Mouse (Mus musculus) c-Kit-positive CD71-positive TER-119-positive erythroid progenitor cells, embryonic 14.5 days (primary cell): ENCODE measurements around the gene Tapbp.

Source experiments
- DNase-seq: peaks from one replicate; pipeline ENCODE4 v3.0.0-alpha.2; 2013; ENCODE audit warnings: low spot score

Gene Tapbp

GRCm38 (mm10) chr17:33924577-33925283 lies 9.0 kb downstream of the Tapbp start:
- peak; percentile 78 for DNase-seq

DNA sequence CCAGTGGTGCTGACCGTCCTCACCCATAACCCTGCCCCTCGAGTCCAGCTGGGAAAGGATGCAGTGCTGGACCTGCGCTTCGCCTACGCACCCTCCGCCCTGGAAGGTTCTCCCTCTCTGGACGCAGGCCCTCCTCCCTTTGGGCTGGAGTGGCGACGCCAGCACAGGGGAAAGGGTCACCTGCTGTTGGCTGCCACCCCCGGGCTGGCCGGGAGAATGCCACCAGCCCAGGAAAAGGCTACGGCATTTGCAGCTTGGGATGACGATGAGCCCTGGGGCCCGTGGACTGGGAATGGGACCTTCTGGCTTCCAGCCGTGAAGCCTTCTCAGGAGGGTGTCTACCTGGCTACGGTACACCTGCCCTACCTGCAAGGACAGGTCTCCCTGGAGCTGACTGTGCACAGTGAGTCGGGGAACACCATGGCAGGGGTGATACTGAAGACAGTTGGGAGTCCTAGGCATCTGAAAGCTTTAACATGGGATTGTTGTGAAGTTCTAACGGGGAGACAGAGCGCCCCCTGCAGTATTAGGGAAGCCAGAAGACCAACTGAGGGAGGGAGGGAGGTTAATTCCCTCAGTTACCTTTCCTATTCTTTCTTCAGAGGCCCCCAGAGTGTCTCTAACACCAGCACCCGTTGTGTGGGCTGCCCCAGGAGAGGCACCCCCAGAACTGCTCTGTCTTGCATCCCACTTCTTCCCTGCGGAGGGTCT lies 9.9 kb downstream of the Tapbp start:
- DNase-seq: no peak

DNA sequence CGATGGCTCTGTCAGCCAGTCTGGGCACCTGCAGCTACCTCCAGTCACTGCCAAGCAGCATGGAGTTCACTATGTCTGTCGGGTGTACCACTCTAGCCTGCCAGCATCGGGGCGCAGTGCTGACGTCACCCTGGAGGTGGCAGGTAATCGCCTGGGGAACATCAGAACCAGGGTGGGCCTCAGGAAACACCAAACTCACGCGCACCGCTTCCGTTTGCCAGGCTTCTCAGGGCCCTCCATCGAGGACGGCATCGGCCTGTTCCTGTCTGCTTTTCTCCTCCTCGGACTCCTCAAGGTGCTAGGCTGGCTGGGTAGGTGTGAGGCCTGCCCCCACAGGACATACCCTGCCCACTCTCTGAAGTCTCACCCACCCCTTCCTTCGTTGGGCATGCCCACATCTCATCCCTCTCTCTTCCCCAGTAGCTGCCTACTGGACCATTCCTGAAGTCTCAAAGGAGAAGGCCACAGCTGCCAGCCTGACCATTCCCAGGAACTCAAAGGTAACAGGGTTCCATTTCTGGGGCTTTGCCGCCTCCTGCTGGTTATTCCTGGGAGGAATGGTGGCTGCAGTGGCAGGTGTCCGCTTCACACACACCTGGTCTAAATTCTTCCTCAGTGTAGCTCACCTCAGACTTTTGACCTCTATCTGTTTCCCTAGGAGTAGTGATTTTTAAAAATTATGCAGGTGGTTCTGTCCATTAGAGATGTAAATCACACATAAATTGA lies 10.7 kb downstream of the Tapbp start:
- DNase-seq: no peak

- no peak for DNase-seq
Observed at GRCm38 (mm10) chr17:33928251-33928947, 12.7 kb downstream of the Tapbp start.

DNA sequence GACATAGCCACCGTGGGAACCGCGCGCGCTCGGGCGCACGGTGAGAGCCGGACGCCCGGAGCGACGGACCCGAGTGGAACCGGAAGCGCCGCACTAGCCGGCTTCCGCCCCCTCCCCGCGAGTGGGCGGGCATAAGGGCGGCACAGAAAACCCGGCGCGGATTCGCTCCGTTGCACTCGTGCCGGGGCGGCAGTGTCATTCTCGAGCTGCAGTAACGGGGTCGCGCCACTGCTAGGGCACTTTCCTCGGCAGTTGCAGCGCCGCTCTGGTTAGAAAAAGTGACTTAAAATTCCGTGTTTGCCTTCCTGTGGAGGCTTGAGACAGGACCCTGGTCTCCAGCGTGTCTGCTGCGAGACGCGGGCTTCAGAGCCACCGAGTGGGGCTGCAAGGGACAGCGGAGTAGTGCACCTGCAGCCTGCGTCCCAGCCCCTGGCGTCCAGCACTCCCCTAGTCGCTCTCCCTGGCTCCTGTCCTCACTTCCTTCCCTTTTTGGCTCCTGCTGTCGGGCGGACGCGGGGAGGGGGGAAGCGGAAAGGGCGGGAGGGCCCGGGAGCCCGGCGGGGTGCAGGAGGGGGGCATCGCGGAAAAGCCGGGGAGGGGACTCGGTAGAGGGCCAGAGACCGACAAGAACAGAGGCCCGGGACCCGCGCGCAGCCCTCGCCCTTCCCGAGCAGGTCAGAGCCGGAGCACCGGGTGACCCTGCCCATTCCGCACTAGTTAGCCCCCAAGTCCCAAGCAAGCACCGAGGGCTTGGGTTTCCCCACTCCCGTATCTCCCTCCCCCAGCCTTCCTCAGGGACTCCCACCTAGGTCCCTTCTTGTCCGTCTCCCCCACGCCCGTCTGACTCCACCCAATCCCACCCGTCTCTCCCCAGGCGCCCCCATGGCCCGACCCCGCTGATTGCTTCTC lies 13.9 kb downstream of the Tapbp start, which contains the start of gene Rgl2:
Gene Rgl2, plus strand, starts transcription at position 173 of the 909 bp plus-strand sequence.
- DNase-seq: peak; percentile 93

- no peak for DNase-seq
Observed at GRCm38 (mm10) chr17:33930280-33931158, 14.8 kb downstream of the Tapbp start.

GRCm38 (mm10) chr17:33931159-33931866 lies 15.6 kb downstream of the Tapbp start:
- DNase-seq: no peak

DNA sequence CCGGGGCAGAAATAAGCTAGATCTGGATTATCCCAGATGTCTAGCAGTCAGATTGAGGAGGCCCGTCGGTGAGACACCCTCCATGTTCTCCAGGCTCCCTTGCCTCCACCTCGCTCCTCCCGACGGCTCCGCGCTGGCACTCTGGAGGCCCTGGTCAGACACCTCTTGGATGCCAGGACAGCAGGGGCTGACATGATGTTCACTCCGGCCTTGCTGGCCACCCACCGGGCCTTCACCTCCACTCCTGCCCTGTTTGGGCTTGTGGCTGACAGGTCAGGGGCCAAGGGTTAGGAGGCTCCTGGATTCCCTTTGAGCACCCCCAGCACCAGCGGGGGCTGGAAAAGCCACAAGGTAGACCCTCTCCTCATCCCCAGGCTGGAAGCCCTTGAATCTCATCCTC lies 16.2 kb downstream of the Tapbp start:
- DNase-seq: no peak

DNA sequence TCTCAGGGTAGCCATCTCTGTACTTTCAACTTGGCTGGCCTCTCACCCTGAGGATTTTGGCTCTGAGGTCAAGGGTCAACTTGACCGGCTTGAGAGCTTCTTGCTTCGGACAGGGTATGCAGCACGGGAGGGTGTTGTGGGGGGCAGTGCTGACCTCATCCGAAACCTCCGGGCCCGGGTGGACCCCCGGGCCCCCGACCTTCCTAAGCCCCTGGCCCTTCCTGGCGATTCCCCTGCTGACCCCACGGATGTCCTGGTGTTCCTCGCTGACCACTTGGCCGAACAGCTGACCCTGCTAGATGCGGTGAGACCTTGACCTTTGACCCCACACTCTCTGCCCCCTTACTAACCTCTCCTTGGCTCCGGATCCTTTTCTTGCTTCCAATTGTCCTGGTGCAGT lies 16.7 kb downstream of the Tapbp start:
- DNase-seq: no peak

DNA sequence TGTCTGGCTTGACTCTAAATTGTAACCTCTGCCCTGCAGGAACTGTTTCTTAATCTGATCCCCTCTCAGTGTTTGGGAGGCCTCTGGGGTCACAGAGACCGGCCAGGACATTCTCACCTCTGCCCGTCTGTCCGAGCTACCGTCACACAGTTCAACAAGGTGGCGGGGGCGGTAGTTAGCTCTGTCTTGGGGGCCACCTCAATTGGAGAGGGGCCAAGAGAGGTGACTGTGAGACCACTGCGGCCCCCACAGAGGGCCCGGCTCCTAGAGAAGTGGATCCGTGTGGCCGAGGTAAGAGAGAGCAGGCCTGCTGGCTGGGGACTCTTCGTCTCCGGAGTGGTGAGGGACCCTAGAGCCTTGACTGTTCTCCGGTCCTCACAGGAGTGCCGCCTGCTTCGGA lies 17.3 kb downstream of the Tapbp start:
- no peak for DNase-seq

DNA sequence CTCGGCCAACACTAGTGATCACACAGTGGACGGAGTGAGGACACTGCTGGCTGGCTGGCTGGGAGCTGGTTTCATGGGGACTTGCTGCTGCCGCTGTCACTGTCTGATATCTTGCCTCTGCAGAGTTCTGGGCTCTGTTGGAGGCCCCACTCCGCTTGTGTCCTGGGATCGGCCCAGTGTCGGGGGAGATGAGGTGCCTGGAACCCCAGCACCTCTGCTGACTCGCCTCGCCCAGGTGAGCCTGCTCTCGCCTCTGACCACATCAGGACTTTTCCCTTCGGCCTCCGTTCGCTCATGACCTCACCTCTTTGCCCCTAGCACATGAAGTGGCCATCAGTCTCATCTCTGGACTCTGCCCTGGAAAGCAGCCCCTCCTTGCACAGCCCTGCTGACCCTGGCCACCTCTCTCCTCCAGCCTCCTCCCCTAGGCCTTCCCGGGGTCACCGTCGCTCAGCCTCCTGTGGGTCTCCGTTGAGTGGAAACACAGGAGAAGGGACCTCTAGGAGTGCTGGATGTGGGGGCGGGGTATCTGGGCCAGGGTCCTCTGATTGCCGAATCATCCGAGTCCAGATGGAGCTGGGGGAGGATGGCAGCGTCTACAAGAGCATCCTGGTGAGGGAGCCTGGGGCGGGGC lies 19.8 kb downstream of the Tapbp start:
- DNase-seq: no peak

DNA sequence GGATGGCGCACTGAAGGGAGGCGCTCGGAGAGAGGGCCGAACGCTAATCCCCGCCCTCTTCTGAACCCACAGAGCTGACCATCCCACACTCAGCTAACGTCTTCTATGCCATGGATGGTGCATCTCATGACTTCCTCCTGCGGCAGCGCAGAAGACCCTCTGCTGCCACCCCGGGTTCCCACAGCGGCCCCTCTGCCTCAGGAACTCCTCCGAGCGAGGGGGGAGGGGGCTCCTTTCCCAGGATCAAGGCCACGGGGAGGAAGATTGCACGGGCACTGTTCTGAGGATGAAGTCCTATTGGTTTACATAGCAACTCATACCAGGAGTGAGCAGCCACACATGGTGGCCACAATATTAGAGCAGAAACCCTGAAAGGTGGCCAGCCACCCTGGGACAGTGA lies 21.3 kb downstream of the Tapbp start:
- DNase-seq: no peak

DNA sequence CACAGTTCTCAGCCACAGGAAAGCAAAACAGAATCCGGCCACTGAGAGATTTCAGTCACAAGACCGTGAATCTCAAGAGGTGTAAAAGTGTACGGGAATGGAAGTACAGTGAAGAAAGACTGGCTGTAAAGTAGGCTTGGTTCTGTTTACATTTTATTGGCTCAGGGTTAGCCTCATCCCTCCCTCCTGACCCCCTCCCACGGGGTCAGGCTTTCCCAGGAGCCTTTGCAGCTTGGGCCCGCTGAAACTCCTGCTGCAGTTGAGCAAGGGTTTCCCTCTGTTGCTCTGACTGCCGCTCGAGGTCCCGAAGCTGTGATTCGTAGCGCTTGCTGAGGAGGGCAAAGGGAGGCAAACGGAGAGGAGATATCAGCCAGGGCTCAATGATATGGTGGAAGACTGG lies 23.1 kb downstream of the Tapbp start:
- DNase-seq: no peak

DNA sequence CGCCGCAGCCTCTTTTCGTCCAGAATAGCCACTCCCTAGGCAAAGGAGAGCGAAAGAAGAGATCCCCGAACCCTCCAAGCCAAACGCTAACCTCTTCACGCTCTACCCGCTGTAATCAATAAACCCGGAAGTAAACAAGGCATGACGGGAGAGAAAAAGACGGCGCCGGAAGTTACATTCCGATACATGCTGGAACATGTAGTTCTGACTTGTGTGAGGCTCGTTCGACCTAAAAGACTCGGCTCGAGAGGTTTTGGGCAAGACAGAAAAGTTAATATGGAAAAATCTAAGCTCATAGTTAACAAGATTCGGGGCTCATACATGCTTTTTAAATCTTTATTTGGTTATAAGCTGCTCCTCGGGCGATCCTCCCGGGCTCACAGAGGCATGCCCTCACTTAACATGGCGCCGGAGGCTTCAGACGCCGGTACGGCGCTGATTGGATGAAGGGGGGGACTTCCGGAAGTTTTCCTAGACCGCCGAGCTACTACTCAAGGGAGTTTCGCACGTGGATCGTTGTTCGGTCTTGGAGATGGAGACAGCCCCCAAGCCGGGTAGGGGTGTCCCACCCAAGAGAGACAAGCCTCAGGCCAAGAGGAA lies 24.6 kb downstream of the Tapbp start, which contains the start of the genes Pfdn6 and Wdr46:
Gene Pfdn6, minus strand, starts transcription at position 138 of the 600 bp plus-strand sequence.
Gene Wdr46, plus strand, starts transcription at position 455 of the 600 bp plus-strand sequence.
- peak; percentile 89 for DNase-seq

DNA sequence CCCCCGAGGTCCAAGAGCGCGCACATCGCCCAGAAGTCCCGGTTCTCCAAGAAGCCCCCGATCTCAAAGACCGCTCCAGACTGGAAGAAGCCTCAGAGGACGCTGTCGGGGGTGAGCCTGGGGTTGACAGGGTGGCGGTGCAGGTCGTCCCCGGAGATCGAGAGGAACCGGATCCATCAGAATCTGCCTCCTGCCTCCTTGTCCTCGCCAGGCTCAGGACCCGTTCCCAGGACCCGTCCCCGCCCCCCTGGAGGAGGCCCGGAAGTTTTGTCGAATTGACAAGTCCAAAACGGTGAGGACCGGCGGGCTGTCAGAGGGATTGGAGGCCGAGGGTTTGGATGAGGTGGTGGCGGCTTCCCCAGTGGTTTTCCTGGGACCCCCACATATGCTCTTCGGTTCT lies 25.3 kb downstream of the Tapbp start:
- DNase-seq: no peak

DNA sequence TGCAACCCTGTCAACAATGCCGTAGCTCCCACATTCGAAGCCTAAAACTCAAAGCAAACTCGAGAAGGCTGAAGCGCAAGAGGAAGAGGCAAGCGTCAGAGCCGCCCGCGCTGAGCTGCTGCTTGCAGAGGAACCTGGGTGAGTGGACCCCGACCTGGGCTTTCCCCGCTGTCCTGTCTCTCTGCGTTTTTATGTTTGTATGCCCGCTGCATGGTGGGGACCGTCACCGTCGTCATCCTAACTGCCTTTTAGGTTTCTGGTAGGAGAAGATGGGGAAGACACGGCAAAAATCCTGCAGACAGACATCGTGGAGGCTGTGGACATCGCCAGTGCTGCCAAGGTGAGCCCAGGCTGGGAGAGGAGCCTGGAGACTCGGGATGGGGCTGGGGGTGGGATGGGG lies 25.7 kb downstream of the Tapbp start:
- DNase-seq: no peak

DNA sequence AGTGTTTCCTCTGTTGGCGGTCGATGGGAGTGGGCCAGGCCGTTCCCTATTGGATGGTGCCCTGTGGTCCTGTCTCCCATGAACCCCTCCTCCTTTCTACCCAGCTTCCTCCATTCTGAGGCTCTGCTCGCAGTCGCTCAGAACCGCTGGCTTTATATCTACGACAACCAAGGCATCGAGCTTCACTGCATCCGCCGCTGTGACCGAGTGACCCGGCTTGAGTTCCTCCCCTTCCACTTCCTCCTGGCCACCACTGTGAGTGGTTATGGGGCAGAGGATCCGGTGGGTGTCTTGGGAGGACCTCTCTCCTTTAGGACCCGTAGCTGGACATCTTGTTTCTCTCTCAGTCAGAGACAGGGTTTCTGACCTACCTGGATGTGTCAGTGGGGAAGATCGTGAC lies 27.8 kb downstream of the Tapbp start:
- DNase-seq: no peak

DNA sequence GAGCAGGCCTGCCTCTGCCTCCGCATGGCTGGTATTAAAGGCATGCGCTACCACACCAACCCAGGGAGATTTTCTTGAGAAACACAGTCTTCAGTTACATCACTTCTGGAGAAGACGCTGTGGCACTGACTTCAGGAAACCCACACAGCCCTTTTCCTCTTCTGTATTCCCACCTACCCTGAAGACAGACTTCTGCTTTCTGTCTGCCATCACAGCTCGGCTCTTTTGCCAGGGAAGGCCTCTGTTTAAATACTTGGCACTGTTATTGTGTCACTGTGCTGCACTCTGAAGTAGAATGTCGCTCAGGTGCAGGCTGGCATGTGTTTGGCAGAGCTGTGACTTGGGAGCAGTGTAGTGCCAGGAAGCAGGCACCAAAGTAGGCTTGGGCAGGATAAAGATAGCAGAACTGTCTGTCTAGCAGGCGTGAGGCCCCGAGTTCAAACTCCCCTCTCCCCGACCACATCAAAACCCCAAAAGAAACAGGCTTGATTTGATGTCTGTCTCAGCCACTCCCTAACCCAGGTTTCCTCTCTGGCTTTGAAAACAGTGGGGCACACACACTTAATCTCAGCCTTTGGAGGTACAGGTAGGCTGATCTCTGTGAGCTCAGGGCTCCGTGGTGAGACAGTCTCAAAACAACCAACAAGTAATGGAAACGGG lies 31.9 kb downstream of the Tapbp start:
- no peak for DNase-seq
